Mouse (Mus musculus): ENCODE data around the gene Nbeal2. TPM values are rescaled to one million over a fixed set of nuclear protein-coding genes. Genes with fewer than 3 reads are reported as not detected.
"Not testable (repeated sequence)": the region's sequence is repeated elsewhere in the genome, so short reads cannot be mapped to it uniquely, and the experiment has no call there.

Gene Nbeal2
- polyA plus RNA-seq, 1 experiment from 2014 or later = 2.3 TPM

DNA sequence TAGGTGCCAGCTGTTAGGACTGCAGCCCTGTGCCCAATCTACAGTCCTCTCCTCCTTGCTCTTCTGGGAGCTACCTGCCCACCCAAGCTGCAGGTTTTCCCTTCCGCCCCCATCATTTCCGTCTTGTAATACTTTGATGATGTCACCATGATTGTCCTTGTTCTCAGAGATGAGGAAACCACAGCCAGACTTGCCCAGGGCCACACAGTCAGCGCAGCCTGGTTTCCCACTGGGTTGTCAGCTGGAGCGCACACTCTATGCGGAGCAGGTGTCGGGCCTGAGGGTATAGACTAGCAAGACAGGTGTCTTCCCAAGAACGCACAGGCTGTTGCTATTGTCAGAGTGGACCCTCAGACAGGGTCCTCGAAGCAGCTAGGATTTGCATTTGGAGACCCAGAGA is 31.2 kb upstream of the Nbeal2 start:
- no peaks in the 10 kb centered on the region for H3K36me3 ChIP-seq (replicated peaks)
- H3K4me3 ChIP-seq (replicated peaks) = no peak overlapping the region
- 86% methylated on average over 8 of the region's 8 CpGs for WGBS
- ATAC-seq (ENCODE audit: low FRiP score) = no peak
- H3K4me1 ChIP-seq = peaks cover 45% of the 10 kb centered on the region
- no peaks in the 10 kb centered on the region for H3K9me3 ChIP-seq
- no peak overlapping the region for H3K4me2 ChIP-seq
- H3K27ac ChIP-seq = peak overlapping the region; percentile 46; the same call in 1 of the 2 replicates
- no peaks in the 10 kb centered on the region for H3K27me3 ChIP-seq
- H3K9ac ChIP-seq = no peak overlapping the region

DNA sequence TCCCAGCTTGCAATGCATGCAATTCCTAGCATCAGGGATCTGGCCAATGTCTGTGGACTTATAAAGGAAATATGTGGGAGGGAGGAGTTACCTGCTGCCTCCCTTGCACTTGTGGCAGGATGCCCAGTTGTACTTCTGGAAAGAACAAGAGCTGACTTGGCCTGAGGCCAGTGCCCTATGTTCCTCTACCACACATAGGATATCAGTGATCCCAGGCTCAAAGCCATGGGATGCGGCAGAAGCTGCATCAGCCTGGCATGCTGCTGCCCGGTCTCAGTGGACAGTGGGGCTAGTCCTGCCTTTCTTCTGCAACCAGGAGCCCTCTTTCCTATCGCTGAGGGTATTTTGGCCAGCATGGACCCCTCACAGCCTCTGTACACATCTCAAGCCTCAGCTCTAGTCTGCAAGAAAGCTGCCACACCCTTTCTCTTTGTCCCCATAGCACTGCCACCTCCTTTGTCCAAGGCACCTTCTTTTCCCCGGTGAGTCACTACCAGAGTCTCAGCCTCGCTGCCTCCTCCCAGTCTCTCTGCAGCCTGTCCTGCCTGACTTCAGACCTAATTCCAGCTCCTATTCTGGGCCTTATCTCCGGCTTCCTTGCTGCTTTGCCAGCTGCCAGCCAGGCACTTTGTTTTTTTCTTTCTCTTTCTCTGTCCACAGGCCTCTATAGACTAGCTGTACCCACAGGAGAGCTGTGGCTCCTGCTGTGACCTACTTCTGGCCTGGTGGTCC is 30.3 kb upstream of the Nbeal2 start:
- Histone ChIP-seq H3K4me3 (replicated peaks) (no peak overlapping the region), H3K27me3 (no peaks in the 10 kb centered on the region), H3K4me2 (no peak overlapping the region), H3K9me3 (no peaks in the 10 kb centered on the region), H3K36me3 (replicated peaks) (peaks cover 6% of the 10 kb centered on the region), H3K4me1 (peaks cover 45% of the 10 kb centered on the region), H3K27ac (peak overlapping the region; percentile 81), H3K9ac (0 out of 2 replicates have a peak overlapping the region, but pooled peaks have one; percentile 5)
- 69% methylated on average over 6 of the region's 6 CpGs for WGBS
- ATAC-seq (ENCODE audit: low FRiP score) = no peak

DNA sequence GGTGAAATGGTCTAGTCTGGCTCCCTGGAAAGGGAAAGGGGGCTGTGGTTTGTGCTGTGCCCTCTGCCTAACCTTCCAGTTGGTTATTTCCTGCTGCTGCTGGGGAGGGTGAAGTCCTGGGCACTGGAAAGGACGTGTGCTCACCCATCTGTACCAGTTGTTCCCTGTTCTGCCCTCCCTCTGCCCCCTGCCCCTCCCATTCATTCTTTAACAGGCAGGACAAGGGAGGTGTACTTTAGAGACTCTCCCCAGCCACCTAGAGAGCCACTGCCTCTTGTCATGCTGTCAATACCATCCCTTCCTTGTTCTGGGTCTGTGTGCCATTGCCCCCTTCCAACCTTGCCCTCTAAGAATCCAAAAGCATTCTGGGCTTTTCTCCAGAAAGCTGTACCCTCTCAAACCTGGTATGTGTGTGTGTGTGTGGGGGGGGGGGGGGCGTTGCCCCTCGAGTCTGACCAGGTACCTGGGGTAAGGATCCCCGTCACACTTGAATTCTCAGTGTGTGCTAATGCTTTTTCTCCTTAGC is 29.7 kb upstream of the Nbeal2 start:
- no peak for ATAC-seq (ENCODE audit: low FRiP score)

DNA sequence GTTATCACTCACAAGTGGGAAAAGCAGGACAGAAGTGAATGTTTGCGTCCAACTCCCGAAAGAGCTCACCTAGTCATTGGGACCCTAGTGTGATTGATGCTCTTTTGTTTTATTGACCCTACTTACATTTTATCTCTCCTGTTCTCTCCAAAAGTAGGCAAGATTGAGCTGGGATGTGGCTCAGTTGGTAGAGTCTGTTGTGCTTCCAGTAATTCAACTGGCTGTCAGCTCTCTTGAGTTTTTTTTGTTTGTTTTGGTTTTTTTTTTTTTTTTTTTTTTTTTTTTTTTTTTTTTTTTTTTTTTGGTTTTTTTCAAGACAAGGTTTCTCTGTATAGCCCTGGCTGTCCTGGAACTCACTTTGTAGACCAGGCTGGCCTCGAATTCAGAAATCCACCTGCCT is 28.7 kb upstream of the Nbeal2 start:
- not testable (repeated sequence) for H3K9ac ChIP-seq; ATAC-seq (ENCODE audit: low FRiP score); H3K4me2 ChIP-seq; H3K36me3 ChIP-seq (replicated peaks); H3K4me3 ChIP-seq (replicated peaks); H3K27me3 ChIP-seq; H3K9me3 ChIP-seq
- peak overlapping the region; percentile 84; the same call in 1 of the 2 replicates for H3K27ac ChIP-seq
- peaks cover 52% of the 10 kb centered on the region for H3K4me1 ChIP-seq
- 86% methylated on average over 3 of the region's 3 CpGs for WGBS

More for the DNA sequence above, 29.7 kb upstream of the Nbeal2 start:
- Histone ChIP-seq H3K4me3 (replicated peaks) (no peak overlapping the region), H3K9me3 (no peaks in the 10 kb centered on the region), H3K4me1 (peaks cover 45% of the 10 kb centered on the region), H3K9ac (0 out of 2 replicates have a peak overlapping the region, but pooled peaks have one; percentile 5), H3K4me2 (no peak overlapping the region), H3K27ac (peak overlapping the region; percentile 81), H3K36me3 (replicated peaks) (peaks cover 6% of the 10 kb centered on the region), H3K27me3 (no peaks in the 10 kb centered on the region)
- WGBS = 70% methylated on average over 4 of the region's 4 CpGs

DNA sequence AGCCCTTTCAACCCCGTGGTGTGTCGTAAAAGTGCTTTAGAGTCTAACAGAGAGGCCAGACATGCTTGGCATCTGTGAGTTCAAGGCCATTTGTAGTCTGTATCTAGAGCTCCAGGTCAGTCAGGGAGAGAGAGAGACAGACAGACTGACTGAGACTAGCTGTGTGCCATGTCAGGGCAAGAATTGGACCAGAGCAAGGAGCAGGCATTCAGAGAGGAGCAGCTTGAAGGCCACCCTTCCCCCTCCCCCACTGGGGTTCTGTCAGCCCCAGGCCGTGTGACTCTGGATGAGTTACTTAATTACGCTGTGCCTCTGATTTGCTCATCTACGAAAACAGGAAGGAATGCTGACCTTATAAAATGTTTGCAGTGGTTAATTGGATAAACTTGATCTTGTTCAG is 28.3 kb upstream of the Nbeal2 start:
- H3K4me2 ChIP-seq = peak overlapping the region; percentile 8; the same call in 1 of the 2 replicates
- peak overlapping the region; percentile 84 for H3K27ac ChIP-seq
- peak; percentile 39; the same call in 1 of the 2 replicates for ATAC-seq (ENCODE audit: low FRiP score)
- H3K9me3 ChIP-seq = no peaks in the 10 kb centered on the region
- no peak overlapping the region for H3K4me3 ChIP-seq (replicated peaks)
- H3K27me3 ChIP-seq = no peaks in the 10 kb centered on the region
- H3K9ac ChIP-seq = no peak overlapping the region; the same call in 1 of the 2 replicates
- H3K36me3 ChIP-seq (replicated peaks) = peaks cover 6% of the 10 kb centered on the region
- WGBS = 62% methylated on average over 5 of the region's 5 CpGs
- H3K4me1 ChIP-seq = peaks cover 53% of the 10 kb centered on the region

DNA sequence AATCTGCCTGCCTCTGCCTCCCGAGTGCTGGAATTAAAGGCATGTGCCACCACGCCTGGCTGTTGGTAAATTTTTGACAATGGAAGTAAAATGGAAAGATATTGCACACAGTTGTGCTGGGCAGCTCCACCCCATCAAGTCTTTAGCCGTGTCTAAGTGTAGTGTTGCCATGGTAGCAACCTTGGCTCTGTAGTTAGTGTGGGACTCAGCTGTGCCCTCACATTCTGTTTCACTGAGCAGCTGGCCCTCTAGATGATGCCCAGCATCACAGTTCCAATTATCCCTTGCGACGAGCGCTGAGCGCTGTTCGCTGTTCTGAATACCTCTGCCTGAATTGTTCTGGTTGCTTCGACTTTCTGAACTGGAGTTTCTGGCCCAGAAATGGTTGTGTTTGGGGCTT is 27.9 kb upstream of the Nbeal2 start:
- H3K4me3 ChIP-seq (replicated peaks) = no peak overlapping the region
- H3K4me1 ChIP-seq = peaks cover 53% of the 10 kb centered on the region
- H3K27ac ChIP-seq = peak overlapping the region; percentile 84
- H3K9ac ChIP-seq = no peak overlapping the region; the same call in 1 of the 2 replicates
- WGBS = 47% methylated on average over 9 of the region's 9 CpGs
- H3K27me3 ChIP-seq = no peaks in the 10 kb centered on the region
- peak; percentile 79 for ATAC-seq (ENCODE audit: low FRiP score)
- peak overlapping the region; percentile 8; the same call in 1 of the 2 replicates for H3K4me2 ChIP-seq
- peaks cover 6% of the 10 kb centered on the region for H3K36me3 ChIP-seq (replicated peaks)
- no peaks in the 10 kb centered on the region for H3K9me3 ChIP-seq

DNA sequence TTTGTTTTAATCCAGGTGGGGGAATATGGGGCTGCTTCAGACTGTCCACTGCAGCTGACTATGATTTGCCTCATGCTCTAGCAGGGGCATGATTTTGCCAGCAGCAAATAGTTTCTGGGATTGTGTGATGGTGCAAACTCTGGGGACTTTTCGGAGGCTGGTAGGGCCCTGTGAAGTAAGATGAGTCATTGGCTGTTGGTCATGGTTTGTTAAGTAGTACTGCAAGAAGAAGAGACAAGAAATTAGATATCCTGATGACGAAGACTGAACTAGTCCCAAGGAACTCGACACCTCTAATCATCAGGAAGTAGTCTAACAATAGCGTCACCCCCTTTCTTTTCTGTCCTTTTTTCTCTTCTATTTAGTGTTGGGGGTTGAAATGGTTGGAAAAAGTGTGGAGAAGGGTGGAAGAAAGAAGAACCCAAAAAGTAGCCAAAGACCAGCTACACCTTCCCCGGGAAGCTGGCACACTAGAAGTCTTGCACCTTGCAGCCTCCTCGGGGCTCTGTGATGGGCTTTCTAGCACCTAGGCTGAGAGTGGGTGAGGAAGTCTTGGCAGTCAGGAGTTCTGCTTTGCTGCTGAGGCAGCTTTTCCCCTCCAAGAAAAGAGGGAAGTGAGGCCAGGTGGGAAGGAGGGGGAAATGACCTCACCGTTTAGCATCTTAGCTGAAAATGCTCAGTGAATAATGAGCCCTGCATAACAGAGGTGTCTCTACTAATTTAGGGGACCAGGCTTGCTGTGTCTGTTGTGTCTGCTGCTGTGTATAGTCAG is 27.0 kb upstream of the Nbeal2 start:
- Histone ChIP-seq H3K9ac (no peak overlapping the region), H3K27me3 (no peaks in the 10 kb centered on the region), H3K36me3 (replicated peaks) (peaks cover 6% of the 10 kb centered on the region), H3K4me3 (replicated peaks) (no peak overlapping the region), H3K4me1 (peaks cover 52% of the 10 kb centered on the region), H3K27ac (peak overlapping the region; percentile 84), H3K9me3 (no peaks in the 10 kb centered on the region), H3K4me2 (no peak overlapping the region)
- ATAC-seq (ENCODE audit: low FRiP score) = no peak
- WGBS = 81% methylated on average over 7 of the region's 7 CpGs

DNA sequence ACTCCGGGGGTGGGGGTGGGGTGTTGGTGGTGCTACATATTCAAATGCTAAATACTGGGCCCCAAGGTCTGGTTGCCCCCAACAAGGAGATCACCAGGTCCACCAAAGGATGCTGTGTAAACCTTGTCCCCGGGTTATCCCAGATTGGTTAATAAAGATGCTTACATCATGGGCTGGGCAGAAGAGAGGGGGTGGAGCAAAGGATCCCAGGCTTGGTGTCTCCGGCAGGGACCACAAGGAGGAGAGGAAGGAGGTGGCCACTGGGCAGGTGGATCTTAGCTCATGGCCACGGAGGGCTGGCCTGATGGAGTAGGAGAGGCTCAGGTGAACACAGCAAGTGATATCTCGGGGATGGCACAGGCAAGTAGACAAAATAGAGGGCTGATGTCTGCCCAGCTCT is 24.9 kb upstream of the Nbeal2 start:
- Histone ChIP-seq H3K27me3 (no peaks in the 10 kb centered on the region), H3K36me3 (replicated peaks) (peaks cover 6% of the 10 kb centered on the region), H3K9me3 (no peaks in the 10 kb centered on the region), H3K27ac (no peak overlapping the region), H3K4me1 (peaks cover 33% of the 10 kb centered on the region), H3K4me2 (no peak overlapping the region), H3K9ac (no peak overlapping the region), H3K4me3 (replicated peaks) (no peak overlapping the region)
- no peak for ATAC-seq (ENCODE audit: low FRiP score)
- 68% methylated on average over 5 of the region's 5 CpGs for WGBS

DNA sequence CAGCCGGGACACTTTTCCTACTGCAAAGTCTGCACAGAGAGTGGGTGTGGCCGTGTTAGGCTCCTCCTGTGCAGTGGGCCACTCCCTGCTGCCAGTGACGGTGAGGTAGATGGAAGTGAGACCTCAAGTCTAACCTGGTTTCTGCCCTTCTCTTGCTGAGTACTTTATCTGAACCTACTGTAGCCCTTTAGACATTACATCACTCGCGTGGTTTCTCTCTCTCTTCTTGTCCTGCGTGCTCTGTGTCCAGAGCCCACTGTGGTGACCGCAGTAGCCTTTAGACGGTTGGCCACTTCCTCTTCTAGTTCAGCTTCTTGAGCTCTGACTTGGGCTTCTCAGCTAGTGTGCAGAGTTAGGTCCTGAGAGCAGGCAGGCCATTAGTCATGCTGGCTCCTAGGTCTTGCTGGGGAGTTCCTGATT is 22.5 kb upstream of the Nbeal2 start:
- Histone ChIP-seq H3K9ac (no peak overlapping the region), H3K36me3 (replicated peaks) (peaks cover 6% of the 10 kb centered on the region), H3K4me3 (replicated peaks) (no peak overlapping the region), H3K27ac (no peak overlapping the region), H3K27me3 (no peaks in the 10 kb centered on the region), H3K9me3 (no peaks in the 10 kb centered on the region), H3K4me1 (peaks cover 26% of the 10 kb centered on the region), H3K4me2 (no peak overlapping the region)
- 95% methylated on average over 8 of the region's 8 CpGs for WGBS
- ATAC-seq (ENCODE audit: low FRiP score) = no peak

DNA sequence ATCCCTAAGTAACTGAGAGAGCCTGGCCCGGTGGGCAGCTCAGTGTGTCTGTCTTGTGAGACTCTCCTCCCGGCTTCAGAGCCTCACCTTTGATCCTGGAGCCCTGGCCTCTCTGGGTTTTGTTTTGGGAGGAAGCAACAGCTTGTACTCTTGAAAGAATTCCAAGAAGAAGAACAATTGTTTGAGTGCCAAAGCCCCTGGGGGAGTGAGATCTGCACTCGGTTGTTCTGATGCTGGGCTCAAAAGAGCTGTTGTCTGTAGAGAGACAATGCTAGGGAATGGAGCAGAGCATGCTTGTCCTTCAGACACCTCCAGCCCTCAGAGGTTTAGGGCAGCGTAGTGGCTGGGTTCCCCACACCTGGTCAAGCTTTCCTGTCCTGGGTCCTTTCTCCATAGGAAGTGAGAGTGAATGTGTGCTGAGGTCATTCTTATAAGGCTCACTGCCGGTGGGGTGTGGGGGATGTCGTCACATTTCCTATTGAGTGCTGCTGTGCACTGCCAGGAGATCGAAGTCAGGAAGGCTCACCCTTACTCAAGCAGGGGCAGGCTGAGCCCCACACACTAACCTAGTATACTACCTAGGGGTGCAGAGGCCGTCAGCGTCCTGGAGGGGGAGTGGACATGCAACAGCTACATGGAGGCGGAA is 19.3 kb upstream of the Nbeal2 start:
- Histone ChIP-seq H3K27me3 (no peaks in the 10 kb centered on the region), H3K4me1 (peaks cover 19% of the 10 kb centered on the region), H3K27ac (peak overlapping the region; percentile 61; the same call in 1 of the 2 replicates), H3K9ac (no peak overlapping the region; the same call in 1 of the 2 replicates), H3K4me3 (replicated peaks) (no peak overlapping the region), H3K4me2 (no peak overlapping the region), H3K9me3 (no peaks in the 10 kb centered on the region), H3K36me3 (replicated peaks) (no peaks in the 10 kb centered on the region)
- WGBS = 57% methylated on average over 10 of the region's 10 CpGs
- no peak for ATAC-seq (ENCODE audit: low FRiP score)

DNA sequence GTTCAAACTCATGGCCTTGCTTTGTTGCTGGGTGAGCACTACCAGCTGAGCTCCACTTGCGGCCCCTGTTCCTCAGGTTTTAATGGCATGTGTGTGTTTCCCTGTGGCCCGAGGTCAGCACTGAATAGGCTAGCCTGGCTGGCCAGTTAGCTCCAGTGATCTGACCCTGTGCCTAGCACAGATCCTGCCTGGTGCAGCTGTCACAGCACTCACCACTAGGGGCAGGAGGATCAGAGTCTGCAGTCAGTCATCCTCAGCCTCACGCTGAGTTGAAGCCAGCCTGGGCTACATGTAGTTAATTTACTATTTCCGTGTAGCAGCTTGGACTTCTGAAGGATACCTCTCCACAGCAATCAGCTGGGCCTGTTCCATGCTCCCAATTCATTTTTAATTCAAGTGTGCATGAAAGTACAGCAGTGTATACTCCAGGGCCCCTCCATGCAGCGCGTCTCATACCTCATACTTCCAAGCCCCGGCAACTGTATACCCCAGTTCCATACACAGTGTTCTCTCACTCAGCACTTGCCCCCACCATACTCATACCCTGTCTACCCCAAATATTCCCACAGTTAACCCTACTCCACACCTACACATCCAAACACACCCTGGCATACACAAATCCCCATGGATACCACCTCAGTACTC is 18.6 kb upstream of the Nbeal2 start:
- peaks cover 13% of the 10 kb centered on the region for H3K4me1 ChIP-seq
- no peaks in the 10 kb centered on the region for H3K27me3 ChIP-seq
- WGBS = 61% methylated on average over 7 of the region's 7 CpGs
- ATAC-seq (ENCODE audit: low FRiP score) = peak; percentile 44; the same call in 1 of the 2 replicates
- H3K9me3 ChIP-seq = no peaks in the 10 kb centered on the region
- H3K36me3 ChIP-seq (replicated peaks) = no peaks in the 10 kb centered on the region
- no peak overlapping the region for H3K4me2 ChIP-seq
- H3K27ac ChIP-seq = peak overlapping the region; percentile 61; the same call in 1 of the 2 replicates
- H3K9ac ChIP-seq = no peak overlapping the region; the same call in 1 of the 2 replicates
- no peak overlapping the region for H3K4me3 ChIP-seq (replicated peaks)
